Mouse (Mus musculus) left cerebral cortex, postnatal 4 days (tissue): ENCODE data around the gene Trappc2l. TPM values are rescaled to one million over a fixed set of nuclear protein-coding genes. Genes with fewer than 3 reads are reported as not detected.
"Not testable (repeated sequence)": the region's sequence is repeated elsewhere in the genome, so short reads cannot be mapped to it uniquely, and the experiment has no call there.

Experiments used
- DNase-seq: peaks from one replicate; pipeline ENCODE4 v3.0.0-alpha.2; 2022
- intact Hi-C: fragments of 180-260 bp; cut with DNase I; formaldehyde crosslinking; loops from one replicate; pipeline ENCODE4 v1.15.1; 2025
- total RNA-seq, 2 experiments: library from RNA; stranded (reverse); gene quantifications; 2 replicates each; pipeline ENCODE4 v1.2.3; 2021

Gene Trappc2l
- total RNA-seq, result 10 to 100 TPM; 63.8 to 74.6 TPM

DNA sequence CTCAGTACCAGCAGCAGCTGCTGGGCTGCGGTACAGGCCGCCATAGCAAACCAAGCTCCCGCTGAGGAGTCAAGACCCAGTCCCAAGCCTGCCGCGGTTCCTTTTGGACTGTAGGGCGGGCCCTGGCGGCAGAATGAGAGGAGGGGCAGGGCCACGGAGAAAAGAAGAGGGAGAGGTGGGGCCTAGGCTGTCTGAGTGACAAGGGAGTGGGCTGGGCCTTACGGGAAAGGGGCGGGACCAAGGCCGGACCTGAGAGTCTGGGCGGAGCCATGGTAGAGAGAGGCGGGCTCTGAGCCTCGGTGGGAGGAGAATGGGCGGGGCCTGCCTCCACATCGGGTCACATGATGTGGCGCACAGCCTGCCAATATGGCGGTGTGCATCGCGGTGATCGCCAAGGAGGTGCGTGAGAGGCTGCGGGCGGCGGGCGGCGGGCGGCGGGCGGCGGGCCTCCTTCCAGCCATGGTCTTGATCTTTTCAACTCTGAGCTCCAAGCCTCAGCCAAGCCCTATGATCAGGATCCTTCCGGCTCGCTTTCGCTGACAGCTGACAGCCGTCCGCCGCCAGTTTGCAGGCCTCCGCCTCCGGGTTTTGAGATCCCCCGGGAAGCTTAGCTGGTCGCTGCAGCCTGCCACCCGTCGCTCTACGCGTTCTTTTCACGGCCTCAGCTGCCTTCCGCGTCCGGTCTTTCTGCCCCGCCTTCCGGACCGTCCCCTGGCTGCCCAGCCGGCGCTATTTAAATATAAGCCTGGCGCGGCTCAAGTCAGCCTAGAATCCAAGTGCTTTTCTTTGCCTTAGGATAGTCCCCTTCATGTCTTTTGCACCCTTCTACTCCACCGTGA is at the start of gene Trappc2l, which contains the start of gene Galns:
Trappc2l (plus strand) TSS at position 346 of the 839 bp plus-strand sequence.
Galns (minus strand) TSS at position 169 of the 839 bp plus-strand sequence.
- intact Hi-C loops, result no loop called here
- peak; percentile 96 for DNase-seq

DNA sequence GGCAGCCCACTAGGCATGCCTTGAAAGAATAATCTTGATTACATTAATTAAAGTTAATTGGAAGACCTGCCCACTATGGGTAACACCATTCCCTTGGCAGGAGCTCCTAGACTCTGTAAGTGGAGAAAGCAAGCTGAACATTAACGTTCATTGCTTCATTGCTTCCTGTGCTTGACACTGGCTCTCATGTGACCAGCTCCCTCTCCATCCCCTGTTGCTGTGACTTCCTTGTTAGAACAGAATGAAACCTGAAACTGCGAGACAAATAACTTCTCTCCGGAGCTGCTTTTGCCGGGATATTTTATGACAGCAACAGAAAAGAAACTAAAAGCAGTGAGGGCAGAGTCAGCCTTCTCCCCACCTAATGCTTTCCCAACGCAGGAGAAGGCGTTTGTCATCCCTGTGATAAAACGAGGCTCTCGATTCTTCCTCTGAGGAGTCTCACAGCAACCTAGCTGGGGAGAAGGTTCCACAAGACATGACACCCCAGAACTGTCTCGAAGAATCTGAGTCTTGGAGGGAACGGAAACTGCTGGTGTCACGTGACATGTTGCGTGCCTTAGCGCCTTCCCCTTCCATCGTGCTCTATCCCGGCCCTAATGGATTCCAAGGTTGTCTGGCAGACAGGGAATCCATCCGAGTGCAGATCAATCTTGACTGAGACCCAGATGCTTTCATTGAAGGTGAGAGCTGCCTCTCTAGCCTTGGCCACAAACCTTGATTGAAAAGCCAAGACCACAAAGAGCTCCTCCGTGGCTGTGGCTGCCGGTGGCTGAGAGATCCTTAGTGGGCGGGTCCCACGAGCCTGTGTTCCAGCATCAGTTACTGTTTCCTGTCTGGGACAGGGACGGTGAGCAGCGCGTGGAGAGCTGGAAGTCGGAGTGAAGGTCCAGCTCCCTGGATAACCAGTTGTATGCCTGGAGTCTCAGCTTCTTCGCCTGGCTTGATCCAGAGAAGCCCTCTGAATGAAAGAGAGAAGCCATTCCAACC is 46.8 kb upstream of the Trappc2l start:
- intact Hi-C loops, result no loop called here

DNA sequence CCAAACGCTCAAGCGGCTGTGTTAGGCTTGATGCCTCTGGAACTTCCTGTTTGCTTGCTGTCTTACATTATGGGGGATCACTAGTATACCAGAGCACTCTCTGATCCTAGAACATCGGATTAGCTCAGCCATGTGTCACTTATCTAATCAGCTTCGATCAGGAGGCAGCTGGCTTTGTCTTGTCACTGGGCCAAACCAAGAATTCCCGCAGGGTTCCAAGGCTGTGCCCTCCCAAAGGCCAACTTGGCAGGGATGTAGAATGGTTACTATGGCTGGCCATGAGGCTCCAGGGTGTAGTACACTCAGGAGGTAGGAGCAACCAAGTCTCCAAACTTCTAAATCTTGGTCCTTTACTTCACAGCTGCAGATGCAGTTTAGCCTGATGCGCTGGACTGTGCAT is 44.7 kb upstream of the Trappc2l start:
- intact Hi-C loops, result no loop called here
- DNase-seq, result peak; percentile 71

More for the DNA sequence above, 46.8 kb upstream of the Trappc2l start:
- DNase-seq, result no peak

DNA sequence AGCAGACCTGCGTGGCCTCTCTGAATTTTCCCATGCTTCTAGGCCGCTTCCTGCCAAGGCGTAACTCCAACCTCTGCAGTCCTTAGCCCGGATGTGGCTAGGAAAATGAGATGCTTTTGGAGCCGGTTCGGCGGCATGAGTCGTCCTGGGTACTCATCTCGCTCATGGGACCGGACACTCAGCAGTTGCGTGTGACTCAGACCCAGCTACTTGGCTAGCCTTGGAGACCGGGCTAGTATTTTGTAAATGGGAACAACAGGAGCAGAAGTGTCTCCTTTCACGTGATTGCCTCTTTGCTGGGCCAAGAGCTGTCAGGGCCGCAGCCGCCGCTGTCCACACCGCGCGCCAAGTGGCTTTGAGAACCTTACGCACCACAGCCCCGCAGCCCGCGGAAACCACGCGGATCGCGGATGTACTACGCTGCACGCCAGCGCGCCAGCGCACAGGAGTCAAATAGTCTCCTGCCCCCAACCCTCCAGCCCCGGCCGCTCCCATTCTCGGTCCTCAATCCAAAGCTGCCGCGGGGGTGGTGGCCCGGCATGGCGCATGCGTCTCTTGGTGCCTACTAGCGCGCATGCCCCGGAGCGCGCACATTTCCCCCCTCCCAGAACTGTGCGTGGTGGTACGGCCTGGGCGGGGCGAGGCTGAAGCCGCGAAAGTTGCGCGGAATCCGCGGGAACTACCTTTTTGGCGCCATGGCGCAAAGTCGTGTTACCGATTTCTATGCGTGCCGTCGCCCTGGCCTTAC is 43.9 kb upstream of the Trappc2l start, which contains the start of gene Cdt1:
Cdt1 (plus strand) TSS at position 655 of the 748 bp plus-strand sequence.
- DNase-seq, result peak; percentile 98
- intact Hi-C loops, result no loop called here

DNA sequence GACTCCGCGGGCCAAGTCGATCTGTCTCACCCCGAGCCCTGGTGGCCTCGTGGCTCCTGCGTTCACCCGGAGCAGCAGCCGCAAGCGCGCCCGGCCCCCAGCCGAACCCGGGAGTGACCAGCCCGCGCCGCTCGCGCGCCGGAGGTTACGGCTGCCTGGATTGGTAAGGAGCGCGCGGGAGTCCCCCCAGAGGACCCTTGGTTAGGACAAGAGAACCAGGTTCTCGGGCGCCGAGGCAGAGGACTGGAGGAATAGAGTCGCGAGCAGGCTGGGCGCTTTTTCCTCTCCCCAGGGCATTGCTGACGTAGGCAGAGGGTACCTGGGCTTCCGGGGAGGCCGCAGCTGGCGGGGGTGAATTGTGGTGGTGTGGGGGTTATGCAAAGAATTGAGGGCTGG is 43.3 kb upstream of the Trappc2l start:
- no peak for DNase-seq
- intact Hi-C loops, result no loop called here

DNA sequence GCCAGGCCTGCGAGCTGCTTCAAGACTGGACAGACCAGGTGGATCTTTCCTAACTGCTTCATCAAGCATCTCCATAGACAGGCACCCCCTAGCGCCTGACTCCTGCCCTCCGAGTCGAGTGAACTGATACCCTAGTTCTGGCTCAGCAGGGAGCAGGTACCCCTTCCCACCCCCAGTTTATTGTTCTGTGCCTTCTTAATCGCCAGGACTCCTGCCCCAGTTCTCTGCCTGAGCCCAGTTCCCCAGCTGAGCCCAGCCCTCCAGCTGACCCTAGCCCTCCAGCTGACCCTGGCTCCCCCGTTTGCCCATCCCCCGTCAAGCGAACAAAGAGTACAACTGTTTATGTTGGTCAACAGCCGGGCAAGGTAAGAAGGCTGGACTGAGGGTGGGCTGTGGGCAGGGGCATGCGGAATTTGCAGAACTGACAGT is 42.5 kb upstream of the Trappc2l start:
- intact Hi-C loops, result no loop called here
- DNase-seq, result no peak

DNA sequence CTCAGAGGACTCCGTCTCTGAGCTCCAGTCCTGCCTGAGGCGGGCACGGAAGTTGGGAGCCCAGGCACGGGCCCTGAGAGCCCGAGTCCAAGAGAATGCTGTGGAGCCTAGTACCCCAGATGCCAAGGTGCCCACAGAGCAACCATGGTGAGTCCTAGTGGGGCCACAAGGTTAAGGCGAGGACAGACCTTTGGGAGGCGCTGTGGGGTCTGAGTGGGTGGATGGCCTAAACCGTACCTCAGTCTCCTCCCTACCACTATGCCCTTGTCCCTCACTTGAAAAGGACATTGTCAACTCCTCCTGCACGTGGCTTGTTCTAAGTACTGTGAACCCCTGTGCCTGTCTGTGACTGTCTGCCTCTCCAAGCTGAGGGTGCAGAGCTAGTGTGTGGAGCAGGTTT is 42.1 kb upstream of the Trappc2l start:
- DNase-seq, result no peak
- intact Hi-C loops, result no loop called here

DNA sequence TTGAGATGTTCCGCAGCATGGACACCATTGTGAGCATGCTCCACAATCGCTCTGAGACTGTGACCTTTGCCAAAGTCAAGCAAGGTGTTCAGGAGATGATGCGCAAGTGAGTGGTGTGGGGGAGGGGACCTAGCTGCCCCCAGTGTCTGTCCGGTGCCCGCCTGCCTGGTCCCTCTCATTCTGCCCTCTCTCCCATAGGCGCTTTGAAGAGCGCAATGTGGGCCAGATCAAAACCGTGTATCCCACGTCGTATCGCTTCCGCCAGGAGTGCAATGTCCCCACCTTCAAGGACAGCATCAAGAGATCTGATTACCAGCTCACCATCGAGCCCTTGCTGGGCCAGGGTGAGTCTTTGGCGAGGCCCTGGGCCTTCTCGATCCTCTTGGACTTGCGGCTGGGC is 41.4 kb upstream of the Trappc2l start:
- intact Hi-C loops, result no loop called here
- no peak for DNase-seq

DNA sequence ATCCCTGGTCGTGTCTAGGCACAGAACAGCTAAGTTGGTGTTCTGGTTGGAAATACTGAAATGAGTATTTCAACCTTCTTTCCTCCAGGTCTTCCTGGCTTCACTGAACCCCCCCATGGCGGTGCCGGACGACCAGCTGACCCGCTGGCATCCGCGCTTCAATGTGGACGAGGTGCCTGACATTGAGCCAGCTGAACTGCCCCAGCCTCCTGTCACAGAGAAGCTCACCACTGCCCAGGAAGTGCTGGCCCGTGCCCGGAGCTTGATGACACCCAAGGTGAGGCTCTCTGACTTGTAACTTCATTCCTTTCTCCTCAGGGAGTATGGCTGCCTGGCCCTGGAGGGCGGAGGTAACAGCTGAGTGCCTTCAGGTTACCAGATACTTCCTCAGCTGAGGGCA is 40.3 kb upstream of the Trappc2l start:
- intact Hi-C loops, result no loop called here
- no peak for DNase-seq

DNA sequence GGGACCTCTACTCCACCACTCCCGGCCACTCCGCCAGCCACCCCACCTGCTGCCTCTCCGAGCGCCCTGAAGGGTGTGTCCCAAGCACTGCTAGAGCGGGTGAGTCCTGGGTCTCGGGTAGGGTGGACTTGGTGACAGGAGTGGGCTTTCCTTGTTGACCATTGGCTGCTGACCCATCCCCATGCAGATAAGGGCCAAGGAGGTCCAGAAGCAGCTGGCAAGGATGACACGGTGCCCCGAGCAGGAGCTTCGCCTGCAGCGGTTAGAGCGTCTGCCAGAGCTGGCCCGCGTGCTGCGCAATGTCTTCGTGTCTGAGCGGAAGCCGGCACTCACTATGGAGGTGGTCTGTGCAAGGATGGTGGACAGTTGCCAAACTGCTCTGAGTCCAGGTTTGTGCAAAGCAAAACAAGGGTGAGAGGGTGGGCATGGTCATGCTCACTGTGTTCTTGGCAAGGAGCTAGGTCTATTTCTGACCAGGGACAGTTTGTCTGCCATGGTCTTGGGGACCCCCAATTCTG is 39.6 kb upstream of the Trappc2l start:
- intact Hi-C loops, result no loop called here
- DNase-seq, result no peak

DNA sequence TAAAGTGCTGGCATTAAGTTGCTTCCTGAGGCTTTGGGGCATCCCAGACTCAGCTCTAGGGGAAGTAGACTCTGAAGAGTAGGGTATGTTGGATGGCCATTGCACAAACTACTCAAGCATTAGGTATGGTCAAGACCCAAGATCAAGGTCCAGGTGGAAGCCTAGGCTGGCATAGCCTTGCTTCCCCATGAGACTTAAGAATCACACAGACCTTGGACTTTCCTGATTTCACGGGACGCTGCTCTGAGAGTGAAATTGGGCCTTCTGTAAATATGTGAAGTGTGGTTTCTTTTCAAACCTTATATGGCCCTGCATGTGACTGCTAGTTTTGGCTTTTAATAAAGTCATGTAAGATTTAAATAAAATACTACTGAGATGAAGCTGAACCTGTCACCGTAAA is 38.7 kb upstream of the Trappc2l start:
- intact Hi-C loops, result no loop called here
- DNase-seq, result no peak

DNA sequence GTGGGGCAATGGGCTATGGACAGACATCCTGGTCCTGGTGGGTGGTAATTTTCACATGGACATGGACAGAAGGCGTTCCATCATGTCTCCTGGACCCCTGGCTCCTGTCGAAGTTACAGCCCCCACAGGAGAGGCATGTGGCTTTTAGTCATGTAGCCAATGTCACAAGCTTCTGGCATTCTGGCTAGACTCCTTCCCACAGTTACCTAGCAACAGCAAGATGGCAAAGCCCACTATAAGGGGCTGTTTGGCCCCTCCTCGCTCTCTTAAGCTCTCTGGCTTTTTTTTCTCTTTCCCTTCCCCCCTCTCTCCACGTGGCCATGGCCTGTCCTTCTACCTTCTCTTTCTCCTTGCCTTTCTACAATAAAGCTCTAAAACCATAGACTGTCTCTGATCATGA is 38.3 kb upstream of the Trappc2l start:
- intact Hi-C loops, DNase-seq: not testable (repeated sequence)

DNA sequence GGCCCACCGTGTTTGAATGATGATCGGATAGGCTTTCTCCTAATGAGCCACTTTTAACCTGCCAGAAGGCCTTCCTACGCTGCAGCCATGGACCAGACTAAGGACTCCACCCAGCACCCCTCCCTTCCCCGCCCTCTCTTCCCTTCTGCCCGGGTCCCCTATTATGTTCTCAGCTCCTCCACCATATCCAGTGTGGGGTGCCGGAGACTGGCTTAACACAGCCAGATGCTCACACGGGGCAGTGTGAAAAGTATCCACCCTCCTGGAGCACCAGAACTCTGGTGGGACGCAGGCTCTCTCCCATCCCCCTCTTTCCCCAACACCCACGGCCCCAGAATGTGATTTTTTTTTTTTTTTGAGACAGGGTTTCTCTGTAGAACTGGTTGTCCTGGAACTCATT is 37.9 kb upstream of the Trappc2l start:
- intact Hi-C loops, result no loop called here
- DNase-seq, result no peak

DNA sequence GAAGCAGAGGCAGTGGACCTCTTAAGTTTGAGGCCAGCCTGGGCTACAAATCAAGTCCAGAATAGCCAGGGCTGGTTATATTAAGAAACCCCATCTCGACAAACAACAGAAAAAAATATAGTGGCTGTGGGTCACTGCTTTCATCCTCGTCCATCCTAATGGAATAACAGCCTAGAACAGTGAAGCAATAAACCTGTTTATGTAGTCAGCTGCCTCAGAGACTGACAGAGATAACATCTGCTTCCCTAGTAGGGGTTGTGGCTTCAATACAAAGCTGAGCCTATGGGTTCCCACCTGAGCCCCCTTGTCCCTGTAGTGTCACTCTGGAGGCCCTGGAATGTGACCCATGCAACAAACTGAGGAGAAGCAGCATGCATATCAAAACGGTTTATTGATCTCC is 37.2 kb upstream of the Trappc2l start:
- intact Hi-C loops, result no loop called here
- DNase-seq, result no peak

DNA sequence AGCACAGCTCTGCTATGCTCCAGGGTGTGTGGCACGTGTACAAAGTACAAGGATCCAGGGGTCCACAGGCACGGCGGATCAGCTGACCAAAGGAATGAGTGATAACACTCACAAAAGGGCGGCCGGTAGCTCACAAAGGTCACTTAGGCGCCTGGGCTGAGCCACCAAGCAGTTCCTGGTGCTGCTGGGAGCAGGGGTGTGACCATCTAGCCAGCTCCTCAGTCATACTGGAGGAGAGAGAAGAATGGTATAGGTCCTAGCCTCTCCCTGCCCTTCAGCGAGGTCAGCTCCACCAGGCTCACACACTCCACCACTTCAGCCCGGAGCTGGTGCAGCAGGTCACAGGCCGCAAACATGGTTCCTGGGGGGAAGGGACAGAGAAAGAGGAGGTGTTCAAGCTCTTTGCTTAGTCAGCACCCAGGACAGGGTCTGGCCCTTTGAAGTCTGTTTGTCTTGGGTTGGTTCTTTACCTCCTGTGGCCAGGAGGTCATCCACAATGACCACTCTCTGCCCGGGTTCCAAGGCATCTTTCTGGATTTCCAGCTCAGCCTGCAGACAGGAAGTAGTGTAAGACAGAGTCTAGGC is 36.7 kb upstream of the Trappc2l start:
- intact Hi-C loops, result no loop called here
- DNase-seq, result no peak

DNA sequence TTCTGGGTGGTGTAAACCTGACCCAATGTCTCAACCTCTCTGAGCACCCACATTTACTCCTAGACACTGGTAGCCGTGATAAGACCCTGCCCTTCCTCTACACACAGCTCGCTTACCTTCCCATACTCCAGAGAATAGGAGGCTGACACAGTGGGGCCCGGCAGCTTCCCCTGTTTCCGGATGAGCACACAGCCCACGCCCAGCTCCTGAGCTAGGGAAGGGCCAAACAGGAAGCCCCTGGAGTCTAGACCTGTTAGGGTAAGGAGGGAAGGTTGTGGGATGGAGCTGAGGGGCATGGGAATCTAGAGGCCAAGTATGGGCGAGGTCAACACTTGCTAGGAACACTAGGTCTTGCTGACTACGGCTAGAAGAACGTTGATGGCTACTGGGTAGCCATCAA is 36.2 kb upstream of the Trappc2l start:
- intact Hi-C loops, result no loop called here
- DNase-seq, result no peak

DNA sequence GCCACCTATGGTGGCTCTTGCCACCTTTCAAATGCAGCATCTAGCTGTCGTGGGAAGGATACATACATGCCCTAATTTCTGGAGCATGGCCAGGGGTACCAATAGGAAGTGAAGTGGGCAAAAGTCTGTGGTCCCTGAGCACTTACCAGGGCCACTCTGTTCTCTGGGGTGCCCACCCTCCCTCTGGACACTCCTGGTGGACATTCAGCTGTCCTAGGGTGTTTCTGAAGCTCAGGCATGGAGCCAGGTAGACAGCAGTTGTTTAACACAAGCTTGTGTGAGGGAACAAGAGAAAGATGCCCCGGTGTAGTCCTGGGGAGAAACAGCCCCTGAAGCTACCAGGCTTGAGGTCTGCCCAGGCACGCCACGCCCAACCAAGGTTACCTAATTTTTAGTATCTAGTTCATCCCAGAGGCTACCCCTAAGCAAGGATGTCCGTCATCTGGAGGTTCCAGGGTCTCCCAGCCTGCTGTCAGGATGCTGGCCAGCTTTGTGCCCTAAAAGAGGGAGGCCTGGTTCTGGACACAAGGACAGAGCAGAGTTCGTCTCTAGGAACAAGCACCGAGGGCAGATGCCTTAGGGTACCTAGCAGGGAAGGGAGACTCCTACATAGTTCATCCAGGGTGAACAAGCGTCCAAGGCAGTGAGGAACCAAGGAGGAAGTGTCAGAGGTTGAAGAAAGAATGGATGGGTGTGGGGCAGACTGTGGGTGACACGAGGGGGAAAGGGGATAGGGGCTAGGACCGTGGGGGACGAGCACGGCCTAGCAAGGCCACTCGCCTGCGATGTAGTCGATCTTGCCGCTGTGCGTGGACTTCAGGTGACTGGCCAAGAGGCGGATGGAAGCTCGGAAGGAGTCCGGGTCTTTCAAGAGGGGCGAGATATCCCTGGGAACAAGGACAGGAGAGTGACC is 35.4 kb upstream of the Trappc2l start:
- no peak for DNase-seq
- intact Hi-C loops, result no loop called here

DNA sequence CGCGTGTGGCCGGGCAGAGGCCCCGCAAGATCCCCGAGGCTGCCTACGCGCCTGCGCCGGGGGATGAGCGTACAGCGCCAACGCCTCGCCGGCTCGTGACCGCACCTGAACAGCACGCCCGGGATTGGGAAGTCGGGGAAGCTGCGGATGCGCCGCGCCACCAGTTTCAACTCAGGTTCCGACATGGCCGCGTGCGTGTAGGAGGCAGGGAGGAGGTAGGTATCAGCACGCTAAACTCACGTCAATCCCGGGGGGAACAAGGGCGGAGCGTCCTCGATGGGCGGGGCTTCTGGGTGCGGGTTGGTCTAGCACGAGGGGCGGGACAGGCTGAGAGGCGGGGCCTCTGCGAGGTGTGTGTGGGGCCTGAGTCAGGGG is 34.8 kb upstream of the Trappc2l start, which contains the start of gene Aprt:
Aprt (minus strand) TSS at position 262 of the 375 bp plus-strand sequence.
- intact Hi-C loops, result no loop called here

DNA sequence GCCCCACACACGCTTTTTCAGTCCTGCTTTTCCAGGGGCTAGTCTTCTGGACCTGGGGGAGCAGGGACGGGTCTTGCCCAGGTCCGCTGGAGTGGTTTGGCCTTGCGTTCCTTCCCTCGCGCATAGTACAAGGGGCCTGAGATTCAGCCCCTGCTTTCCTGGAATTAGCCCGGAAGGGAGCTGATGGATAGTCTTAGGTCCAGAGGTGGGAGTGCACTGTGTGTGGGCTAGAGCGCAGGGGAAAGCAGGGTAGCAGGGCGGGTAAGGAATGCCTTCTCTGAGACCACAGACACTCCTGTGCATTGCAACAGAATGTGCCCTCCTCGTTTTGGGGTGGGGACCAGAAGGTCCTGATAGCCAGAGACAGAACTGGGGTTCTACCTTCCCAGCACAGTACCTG is 34.3 kb upstream of the Trappc2l start:
- intact Hi-C loops, result no loop called here

More for the DNA sequence above, 34.8 kb upstream of the Trappc2l start, which contains the start of gene Aprt:
- DNase-seq, result peak; percentile 91

More for the DNA sequence above, 34.3 kb upstream of the Trappc2l start:
- no peak for DNase-seq
